Mouse (Mus musculus): ENCODE measurements at regions not wholly inside any gene's neighbourhood (a gene's known extent, or its start where the extent isn't known, plus 50 kb on each side); places are given as distances from the start of the nearest gene placed in this dataset.

GRCm38 (mm10) chr13:101552451-101552850 lies 215.6 kb downstream of the Pik3r1 start:
- no peak for TF ChIP-seq CTCF (IDR thresholded peaks at IDR 0.05; ENCODE audit: low read depth, low read length)
- no peak for TF ChIP-seq POLR2A (IDR thresholded peaks at IDR 0.05; ENCODE audit: borderline replicate concordance, low read depth, low read length)

Measured in bone marrow macrophage, adult 2 months (primary cell).